Mouse (Mus musculus): ENCODE measurements at regions not wholly inside any gene's neighbourhood (a gene's known extent, or its start where the extent isn't known, plus 50 kb on each side); places are given as distances from the start of the nearest gene placed in this dataset.
A peak's percentile ranks its signal among the peaks of the same experiment; 100 is the strongest.

- no peak for DNase-seq (ENCODE audit: low read depth, low spot score)
These were observed 185.7 kb downstream of the Hace1 start for GRCm38 (mm10) chr10:45763160-45763955.

GRCm38 (mm10) chr10:45779720-45780119 lies 202.1 kb downstream of the Hace1 start:
- DNase-seq (ENCODE audit: low read depth, low spot score), result peak; percentile 7

GRCm38 (mm10) chr10:45783026-45783425 lies 205.4 kb downstream of the Hace1 start:
- DNase-seq (ENCODE audit: low read depth, low spot score), result no peak

GRCm38 (mm10) chr10:45783461-45784149 lies 206.0 kb downstream of the Hace1 start:
- DNase-seq (ENCODE audit: low read depth, low spot score), result no peak

- no peak for DNase-seq (ENCODE audit: low read depth, low spot score)
These were observed 206.5 kb downstream of the Hace1 start for GRCm38 (mm10) chr10:45784150-45784479.

- DNase-seq (ENCODE audit: low read depth, low spot score), result no peak
These were observed 206.9 kb downstream of the Hace1 start for GRCm38 (mm10) chr10:45784575-45784974.

GRCm38 (mm10) chr10:45788356-45788755 lies 210.7 kb downstream of the Hace1 start:
- DNase-seq (ENCODE audit: low read depth, low spot score), result no peak

GRCm38 (mm10) chr10:45795582-45795981 lies 218.0 kb downstream of the Hace1 start:
- no peak for DNase-seq (ENCODE audit: low read depth, low spot score)

GRCm38 (mm10) chr10:45800070-45800851 lies 222.6 kb downstream of the Hace1 start:
- no peak for DNase-seq (ENCODE audit: low read depth, low spot score)

- no peak for DNase-seq (ENCODE audit: low read depth, low spot score)
These were observed 223.8 kb downstream of the Hace1 start for GRCm38 (mm10) chr10:45801463-45801862.

GRCm38 (mm10) chr10:45806984-45807827 lies 229.6 kb downstream of the Hace1 start:
- no peak for DNase-seq (ENCODE audit: low read depth, low spot score)

- no peak for DNase-seq (ENCODE audit: low read depth, low spot score)
These were observed 234.3 kb downstream of the Hace1 start for GRCm38 (mm10) chr10:45811882-45812281.

- no peak for DNase-seq (ENCODE audit: low read depth, low spot score)
These were observed 236.2 kb downstream of the Hace1 start for GRCm38 (mm10) chr10:45813804-45814203.

- no peak for DNase-seq (ENCODE audit: low read depth, low spot score)
These were observed 239.1 kb downstream of the Hace1 start for GRCm38 (mm10) chr10:45816679-45817078.

- DNase-seq (ENCODE audit: low read depth, low spot score), result no peak
These were observed 243.5 kb downstream of the Hace1 start for GRCm38 (mm10) chr10:45820986-45821655.

GRCm38 (mm10) chr10:45822251-45822650 lies 244.6 kb downstream of the Hace1 start:
- no peak for DNase-seq (ENCODE audit: low read depth, low spot score)

GRCm38 (mm10) chr10:45823612-45824011 lies 246.0 kb downstream of the Hace1 start:
- no peak for DNase-seq (ENCODE audit: low read depth, low spot score)

- no peak for DNase-seq (ENCODE audit: low read depth, low spot score)
These were observed 271.0 kb downstream of the Hace1 start for GRCm38 (mm10) chr10:45848654-45849053.

GRCm38 (mm10) chr10:45849841-45850240 lies 272.2 kb downstream of the Hace1 start:
- no peak for DNase-seq (ENCODE audit: low read depth, low spot score)

- DNase-seq (ENCODE audit: low read depth, low spot score), result peak; percentile 7
These were observed 273.0 kb downstream of the Hace1 start for GRCm38 (mm10) chr10:45850625-45851024.

- DNase-seq (ENCODE audit: low read depth, low spot score), result no peak
These were observed 275.1 kb downstream of the Hace1 start for GRCm38 (mm10) chr10:45852688-45853087.

Measured in skeletal muscle tissue, adult 2 months (tissue).